Mouse (Mus musculus) T-cell, adult 2 months (primary cell): Measurements from ENCODE around the gene Meox1.

Experiments
- DNase-seq: peaks from one replicate; pipeline ENCODE4 v3.0.0; 2022; ENCODE audit warnings: low spot score

Gene Meox1

GRCm38 (mm10) chr11:101894204-101894603 lies at the start of gene Meox1:
Gene Meox1 (minus strand): TSS chr11:101894374.
- no peak for DNase-seq

- no peak for DNase-seq
Measured at GRCm38 (mm10) chr11:101943055-101943454, 48.9 kb upstream of the Meox1 start.

DNA sequence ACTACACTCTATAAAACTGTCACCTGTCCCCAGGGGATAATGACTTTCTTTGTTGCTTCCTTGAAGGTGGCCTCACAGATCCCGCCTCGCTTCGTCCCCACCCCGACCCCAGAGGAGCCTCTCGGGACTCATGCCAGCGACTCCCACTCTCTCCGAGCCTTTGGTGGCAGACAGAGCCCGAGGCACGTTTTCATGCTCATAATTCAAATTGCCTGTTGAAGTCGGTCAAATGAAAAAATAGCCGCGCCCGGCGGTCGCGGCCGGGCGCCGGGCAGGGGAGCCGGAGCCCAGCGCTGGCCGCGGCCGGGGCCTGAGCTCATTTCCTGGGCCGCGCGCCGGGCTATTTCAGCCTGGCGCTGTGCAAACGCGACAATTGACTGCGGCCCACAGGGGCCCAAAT lies 42.9 kb upstream of the Meox1 start:
- no peak for DNase-seq

DNA sequence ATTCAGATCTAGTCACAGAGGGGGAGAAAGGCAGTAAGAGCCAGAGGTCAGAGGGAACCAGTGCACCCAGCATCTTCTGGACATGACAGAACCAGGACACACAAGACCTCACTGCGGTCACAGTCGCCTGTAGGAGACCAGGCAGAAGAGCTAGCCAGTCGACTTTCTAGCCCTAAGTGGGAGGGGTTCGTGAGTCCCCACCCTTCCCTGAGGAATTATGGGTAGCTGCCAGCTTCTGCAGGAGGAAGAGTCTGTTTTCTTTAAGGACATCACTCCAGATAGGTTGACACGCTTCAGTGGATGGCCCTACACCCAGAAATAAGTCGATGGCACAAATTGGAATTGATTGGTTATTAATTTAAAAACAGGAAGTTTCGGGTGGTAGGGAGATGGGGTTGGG lies 42.2 kb upstream of the Meox1 start:
- DNase-seq: no peak

- no peak for DNase-seq
Measured at GRCm38 (mm10) chr11:101935743-101936142, 41.6 kb upstream of the Meox1 start.

- no peak for DNase-seq
Measured at GRCm38 (mm10) chr11:101931978-101932377, 37.8 kb upstream of the Meox1 start.

- no peak for DNase-seq
Measured at GRCm38 (mm10) chr11:101928030-101928762, 34.0 kb upstream of the Meox1 start.

- no peak for DNase-seq
Measured at GRCm38 (mm10) chr11:101926951-101927589, 32.9 kb upstream of the Meox1 start.

GRCm38 (mm10) chr11:101925636-101926035 lies 31.5 kb upstream of the Meox1 start:
- DNase-seq: no peak

GRCm38 (mm10) chr11:101924441-101924976 lies 30.3 kb upstream of the Meox1 start:
- no peak for DNase-seq

GRCm38 (mm10) chr11:101923988-101924387 lies 29.8 kb upstream of the Meox1 start:
- no peak for DNase-seq

GRCm38 (mm10) chr11:101921361-101921952 lies 27.3 kb upstream of the Meox1 start:
- no peak for DNase-seq

GRCm38 (mm10) chr11:101919660-101920059 lies 25.5 kb upstream of the Meox1 start:
- peak; percentile 47 for DNase-seq

DNA sequence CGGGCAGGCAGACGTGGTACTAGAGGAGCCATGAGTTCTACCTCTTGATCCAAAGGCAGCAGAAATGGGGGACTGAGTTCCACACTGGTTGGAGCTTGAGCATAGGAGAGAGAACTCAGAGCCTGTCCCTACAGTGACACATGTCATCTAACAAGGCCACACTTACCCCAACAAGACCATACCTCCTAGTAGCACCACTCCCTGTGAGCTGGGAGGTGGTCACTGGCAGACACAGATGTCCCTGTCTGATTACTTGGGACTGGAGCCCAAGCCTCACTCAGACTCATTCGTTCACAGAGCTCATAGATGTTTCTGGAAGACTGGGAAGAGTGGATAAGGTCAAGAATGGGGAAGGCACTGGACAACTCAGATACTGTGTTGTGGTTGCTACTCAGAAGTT lies 24.4 kb upstream of the Meox1 start:
- DNase-seq: no peak

GRCm38 (mm10) chr11:101916772-101917171 lies 22.6 kb upstream of the Meox1 start:
- no peak for DNase-seq

DNA sequence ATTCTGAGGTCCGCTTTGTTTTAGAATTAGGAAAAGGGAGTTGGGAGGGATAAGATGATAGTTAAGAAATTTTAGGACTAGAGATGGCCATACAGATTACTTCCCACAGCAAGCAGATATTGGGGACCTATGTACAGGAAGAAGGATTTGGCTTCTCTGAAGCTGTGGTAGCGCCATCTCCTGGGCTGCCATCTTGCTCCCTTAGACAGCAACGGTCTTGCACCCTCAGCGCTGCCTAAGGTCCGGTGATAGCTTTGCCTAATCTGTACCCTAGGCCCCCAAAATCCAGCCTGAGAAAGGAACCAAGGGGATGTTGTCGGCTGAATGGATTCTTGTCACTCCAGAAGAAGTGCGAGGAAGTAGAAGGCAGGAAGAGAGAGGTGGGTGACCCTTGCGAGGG lies 19.4 kb upstream of the Meox1 start:
- DNase-seq: no peak

DNA sequence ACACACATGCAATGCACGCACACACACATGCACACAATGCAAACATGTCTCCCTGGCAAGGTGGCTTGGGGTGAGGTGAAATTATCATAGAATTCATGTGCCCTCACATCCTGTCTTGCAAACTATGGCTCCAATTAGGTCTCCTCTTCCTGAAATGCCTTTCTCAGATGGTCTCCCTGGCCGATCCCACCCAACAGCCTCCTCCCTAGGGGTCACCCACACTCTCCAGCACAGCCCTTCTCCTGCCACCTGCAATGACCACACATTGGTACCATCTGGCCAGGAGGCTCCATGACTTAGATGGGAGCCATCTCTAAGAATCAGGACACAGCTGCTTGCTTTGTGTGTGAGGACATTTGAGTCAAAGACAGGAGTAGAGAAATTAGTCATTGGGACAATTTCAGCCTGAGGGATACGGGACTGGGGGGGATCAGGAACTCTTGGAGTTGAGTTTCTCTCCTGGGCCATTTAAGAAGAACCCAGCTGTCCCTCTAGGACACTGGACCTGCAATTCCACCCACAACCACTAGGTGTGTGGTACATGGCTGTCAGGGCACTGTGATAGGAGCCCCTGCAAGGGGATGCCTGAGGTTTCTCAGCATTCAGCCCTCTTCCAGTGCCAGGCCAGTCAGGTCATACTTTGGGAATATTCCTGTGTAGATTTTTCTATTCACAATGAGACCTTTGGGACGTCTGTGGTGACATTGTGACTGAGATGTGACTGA lies 17.8 kb upstream of the Meox1 start:
- peak; percentile 15 for DNase-seq

DNA sequence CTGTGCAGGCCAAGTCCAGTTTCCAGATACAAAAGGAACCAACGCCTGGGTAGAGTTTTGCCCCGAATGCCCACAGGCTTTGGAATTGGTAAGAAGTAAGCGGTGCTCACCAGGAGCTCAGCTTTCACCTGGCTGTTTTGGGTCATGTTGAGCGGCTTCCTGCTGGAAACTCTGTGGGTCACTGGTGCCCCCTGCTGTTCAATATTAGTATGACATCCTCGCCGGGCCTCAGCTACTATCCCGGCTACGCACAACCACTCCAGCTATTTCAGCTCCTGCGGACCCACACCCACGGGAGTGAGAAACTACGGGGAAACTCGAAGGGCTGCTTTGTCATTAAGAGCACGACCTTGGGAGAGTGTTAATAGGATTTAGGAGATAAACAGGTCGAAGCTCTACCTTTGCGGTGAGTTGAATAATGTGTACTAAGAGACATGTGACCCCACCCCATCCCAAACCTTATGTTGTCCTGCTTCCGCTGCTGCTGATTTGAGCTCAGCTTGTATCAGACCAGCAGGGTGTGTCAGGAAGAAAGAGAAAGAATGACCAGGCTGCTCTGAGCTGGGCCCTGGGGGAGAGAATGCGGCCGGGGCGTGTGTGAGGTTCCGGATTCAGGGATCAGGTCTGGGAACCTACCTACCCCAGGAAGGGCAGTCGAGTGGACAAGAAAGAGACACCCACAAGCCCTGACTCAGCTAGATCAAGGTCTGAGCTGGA lies 16.2 kb upstream of the Meox1 start:
- peak; percentile 63 for DNase-seq

DNA sequence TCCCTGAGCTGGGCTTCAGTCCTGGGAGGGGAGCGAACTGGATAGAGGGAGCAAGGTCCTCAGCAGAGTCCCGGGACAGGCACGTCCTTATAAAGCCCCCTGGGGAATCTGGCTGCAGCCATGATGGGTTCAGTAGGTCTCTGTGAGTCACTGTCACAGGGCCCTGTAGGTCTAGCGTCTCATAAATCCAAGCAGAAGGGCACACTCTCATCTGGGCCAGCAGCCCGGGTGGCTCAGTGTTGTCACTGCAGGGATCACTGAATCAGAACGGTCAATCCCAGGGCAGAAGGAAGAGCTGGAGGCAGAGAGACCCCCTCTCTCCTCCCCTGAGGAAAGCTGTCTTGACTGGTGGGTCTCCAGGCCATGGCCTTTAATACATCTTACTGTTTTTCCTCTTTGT lies 14.6 kb upstream of the Meox1 start:
- no peak for DNase-seq

DNA sequence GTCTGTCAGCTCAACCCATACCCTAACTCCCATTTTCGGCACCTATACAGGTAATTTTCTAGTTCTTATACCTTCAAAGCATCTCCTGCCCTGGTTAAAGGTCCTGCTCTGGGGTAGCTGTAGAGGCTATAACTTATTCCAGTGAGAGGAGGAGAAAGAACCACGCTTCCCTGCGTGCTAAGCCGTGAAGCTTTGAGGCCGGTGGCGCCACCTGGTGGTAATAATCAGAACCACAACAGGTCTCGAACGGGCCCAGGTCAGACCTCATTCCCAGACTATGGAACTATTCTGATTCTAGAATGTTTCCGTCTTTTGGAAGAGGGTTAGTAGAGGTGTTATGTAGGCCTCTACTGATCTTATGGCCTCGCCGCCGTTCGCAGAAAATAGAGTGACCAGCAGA lies 10.9 kb upstream of the Meox1 start:
- peak; percentile 41 for DNase-seq

DNA sequence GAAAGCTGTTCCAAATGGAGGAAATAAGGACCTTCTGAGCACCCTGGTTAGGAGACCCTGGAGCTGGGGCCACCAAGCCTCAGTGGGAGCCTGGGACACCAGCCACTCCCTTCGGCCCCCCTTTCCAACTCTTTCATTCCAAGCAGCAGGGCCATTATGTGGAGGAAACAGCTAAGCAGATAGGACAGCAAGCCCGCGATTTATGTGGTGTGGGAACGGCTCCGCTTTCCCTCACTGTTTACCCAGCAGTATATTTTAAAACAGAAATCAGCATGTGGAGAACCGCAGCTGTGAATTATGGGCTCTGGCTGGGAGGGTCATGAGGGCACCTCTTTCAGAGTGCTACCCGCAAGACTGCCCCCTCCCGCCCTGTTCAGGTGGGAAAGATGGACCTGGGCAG lies 7.1 kb upstream of the Meox1 start:
- DNase-seq: no peak

DNA sequence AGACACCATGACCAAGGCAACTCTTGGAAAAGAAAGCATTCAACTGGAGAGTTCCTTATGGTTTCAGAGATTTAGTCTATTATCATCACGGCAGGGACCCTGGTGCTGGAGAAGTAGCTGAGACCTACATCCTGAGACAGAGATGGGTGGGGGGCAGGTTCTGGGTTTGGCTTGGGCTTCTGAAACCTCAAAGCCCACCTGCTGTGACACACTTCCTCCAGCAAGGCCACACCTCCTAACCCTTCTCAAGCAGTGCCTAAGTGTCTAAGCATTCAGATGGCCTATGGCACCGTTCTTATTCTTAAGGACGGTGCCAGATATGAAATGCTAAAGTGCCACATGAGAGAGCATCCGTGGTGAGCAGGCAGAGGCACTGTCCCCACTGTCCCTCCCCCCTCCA lies 4.2 kb upstream of the Meox1 start:
- no peak for DNase-seq
